Mouse (Mus musculus) MEL (cell line): ENCODE measurements around the gene Tmem268.

ENCODE experiments used
- CTCF ChIP-seq, 3 experiments: IDR thresholded peaks in 2 of 3; conservative IDR thresholded peaks in 1 of 3; 2 replicates each; pipeline ENCODE4 v1.5.1; 2011 to 2012; ENCODE audit warnings: low read length in 3 of 3, low read depth in 2 of 3, mild to moderate bottlenecking in 2 of 3, improper control_type of control experiment in 1 of 3, inconsistent platforms in 1 of 3, mixed read lengths in 1 of 3, moderate library complexity in 1 of 3; ENCODE audit not compliant: control insufficient read depth in 1 of 3, insufficient read depth in 1 of 3, poor library complexity in 1 of 3, severe bottlenecking in 1 of 3
- UBTF ChIP-seq: IDR thresholded peaks from 2 replicates; pipeline ENCODE4 v1.6.1; 2012; ENCODE audit warnings: low read depth, mild to moderate bottlenecking, inconsistent platforms, low read length, improper control_type of control experiment, moderate library complexity, borderline replicate concordance; ENCODE audit not compliant: insufficient read depth

GRCm38 (mm10) chr4:63547799-63548198 lies 10.8 kb upstream of the Tmem268 start:
- TF ChIP-seq CTCF (IDR thresholded peaks at IDR 0.05 in 2 of 3, conservative IDR thresholded peaks at IDR 0.05 in 1 of 3; ENCODE audit: control insufficient read depth in 1 of 3, insufficient read depth in 1 of 3, low read depth in 2 of 3, low read length in 3 of 3, poor library complexity in 1 of 3, severe bottlenecking in 1 of 3) (no peak), UBTF (no peak)
